Mouse (Mus musculus) olfactory bulb, adult 2 months (tissue): ENCODE data around the gene Gmfg.

ENCODE experiments used
- CTCF ChIP-seq: fragments of 200-500 bp; IDR thresholded peaks from 2 replicates; pipeline ENCODE4 v1.5.1; 2012; ENCODE audit warnings: low read depth, mild to moderate bottlenecking, low read length, moderate library complexity; ENCODE audit not compliant: insufficient read depth
- POLR2A ChIP-seq: fragments of 200-500 bp; IDR thresholded peaks from 2 replicates; pipeline ENCODE4 v1.6.1; 2012; ENCODE audit warnings: mild to moderate bottlenecking, low read depth, low read length, moderate library complexity; ENCODE audit not compliant: insufficient read depth

DNA sequence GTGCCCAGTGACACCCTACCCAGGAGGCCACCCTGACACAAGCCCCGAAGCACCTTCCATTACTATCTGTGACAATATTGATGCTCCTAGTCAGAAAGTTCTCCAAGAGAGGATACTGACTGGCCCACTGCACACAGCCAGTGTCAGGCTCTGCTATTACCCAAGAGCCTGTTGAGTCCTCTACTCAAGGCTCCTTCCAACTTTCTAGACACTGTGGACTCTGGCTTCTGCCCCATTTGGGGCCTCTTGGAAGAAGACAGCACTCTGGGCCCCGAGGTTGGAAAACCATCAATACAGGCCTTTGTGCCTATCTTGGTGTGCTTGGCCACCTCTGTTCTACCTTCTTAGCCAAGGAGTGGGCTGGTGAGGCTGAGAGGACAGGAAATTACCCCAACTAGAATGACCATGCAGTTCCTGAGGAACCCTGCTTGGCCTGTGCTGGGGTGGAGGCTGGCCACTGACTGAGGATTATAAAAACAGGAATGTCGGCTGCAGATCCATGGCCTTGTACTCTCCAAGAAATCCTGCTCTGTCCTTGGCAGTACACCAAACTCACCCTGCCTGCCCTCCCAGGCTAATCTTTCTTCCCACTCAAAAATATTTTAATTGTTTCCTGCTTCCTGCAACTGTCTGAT is 26.3 kb upstream of the Gmfg start:
- no peak for TF ChIP-seq CTCF
- no peak for TF ChIP-seq POLR2A
